Mouse (Mus musculus) ES-E14 (cell line): ENCODE measurements around the gene Bmp2k.

Experiments
- CHD2 ChIP-seq: IDR thresholded peaks from 2 replicates; pipeline ENCODE4 v1.6.1; 2014; ENCODE audit warnings: mild to moderate bottlenecking, low read depth, low read length, inconsistent platforms
- HCFC1 ChIP-seq: IDR thresholded peaks from 2 replicates; pipeline ENCODE4 v1.6.1; 2012; ENCODE audit warnings: low read length, inconsistent platforms, borderline replicate concordance; ENCODE audit not compliant: insufficient read depth
- MAFK ChIP-seq: IDR thresholded peaks from 2 replicates; pipeline ENCODE4 v1.6.1; 2014; ENCODE audit warnings: mild to moderate bottlenecking, low read depth, low read length, inconsistent platforms; ENCODE audit not compliant: insufficient read depth
- ZNF384 ChIP-seq: IDR thresholded peaks from 2 replicates; pipeline ENCODE4 v1.6.1; 2012; ENCODE audit warnings: low read depth, low read length, inconsistent platforms

- TF ChIP-seq HCFC1 (no peak), ZNF384 (no peak), MAFK (no peak), CHD2 (no peak)
Measured at GRCm38 (mm10) chr5:96961852-96962251, 35.6 kb upstream of the Bmp2k start.
